Mouse (Mus musculus): ENCODE measurements around the gene Higd1b. TPM values are rescaled to one million over a fixed set of nuclear protein-coding genes. Genes with fewer than 3 reads are reported as not detected.

Higd1b gene
- polyA plus RNA-seq, 1 experiment, result not detected

- Histone ChIP-seq H3K27me3 (ENCODE audit: control insufficient read depth, insufficient read depth, insufficient read length) (no peaks in the 10 kb centered on the region), H3ac (ENCODE audit: control insufficient read depth, insufficient read length, low read depth) (no peak overlapping the region), H3K4me3 (ENCODE audit: insufficient read depth, poor library complexity, severe bottlenecking) (no peak overlapping the region), H3K36me3 (ENCODE audit: control insufficient read depth, insufficient read depth) (peaks cover 72% of the 10 kb centered on the region), H3K79me3 (ENCODE audit: low read depth) (peaks cover 1% of the 10 kb centered on the region), H3K79me2 (ENCODE audit: control insufficient read depth, insufficient read depth) (no peaks in the 10 kb centered on the region)
- no peak for TF ChIP-seq MYOD1 (IDR thresholded peaks at IDR 0.05; ENCODE audit: control insufficient read depth, insufficient read length, low read depth)
- TF ChIP-seq MYOG (IDR thresholded peaks at IDR 0.05; ENCODE audit: control insufficient read depth, extremely low read depth, insufficient read length), result no peak
- no peak for TF ChIP-seq CTCF (IDR thresholded peaks at IDR 0.05; ENCODE audit: control insufficient read depth, insufficient read depth, insufficient read length)
- no peak for TF ChIP-seq CEBPB (IDR thresholded peaks at IDR 0.05; ENCODE audit: low read depth)
- no peak for TF ChIP-seq MAX (IDR thresholded peaks at IDR 0.05)
- no peak for TF ChIP-seq USF1 (IDR thresholded peaks at IDR 0.05; ENCODE audit: low read depth)
Observed at GRCm38 (mm10) chr11:102838616-102839150, 3.0 kb downstream of the Higd1b start.

- TF ChIP-seq MAX (IDR thresholded peaks at IDR 0.05) (no peak), CTCF (IDR thresholded peaks at IDR 0.05; ENCODE audit: control insufficient read depth, insufficient read depth, insufficient read length) (no peak), MYOG (IDR thresholded peaks at IDR 0.05; ENCODE audit: control insufficient read depth, extremely low read depth, insufficient read length) (no peak), MYOD1 (IDR thresholded peaks at IDR 0.05; ENCODE audit: control insufficient read depth, insufficient read length, low read depth) (no peak)
- Histone ChIP-seq H3K27me3 (ENCODE audit: control insufficient read depth, insufficient read depth, insufficient read length) (no peaks in the 10 kb centered on the region), H3K36me3 (ENCODE audit: control insufficient read depth, insufficient read depth) (peaks cover 94% of the 10 kb centered on the region), H3K79me2 (ENCODE audit: control insufficient read depth, insufficient read depth) (no peaks in the 10 kb centered on the region), H3ac (ENCODE audit: control insufficient read depth, insufficient read length, low read depth) (no peak overlapping the region), H3K79me3 (ENCODE audit: low read depth) (peaks cover 1% of the 10 kb centered on the region), H3K4me3 (ENCODE audit: insufficient read depth, poor library complexity, severe bottlenecking) (no peak overlapping the region)
Observed at GRCm38 (mm10) chr11:102845926-102846325, 10.3 kb downstream of the Higd1b start.

GRCm38 (mm10) chr11:102851883-102852282, 16.2 kb downstream of the Higd1b start:
- Histone ChIP-seq H3K27me3 (ENCODE audit: control insufficient read depth, insufficient read depth, insufficient read length) (no peaks in the 10 kb centered on the region), H3K79me2 (ENCODE audit: control insufficient read depth, insufficient read depth) (no peaks in the 10 kb centered on the region), H3ac (ENCODE audit: control insufficient read depth, insufficient read length, low read depth) (no peak overlapping the region), H3K79me3 (ENCODE audit: low read depth) (no peaks in the 10 kb centered on the region), H3K4me3 (ENCODE audit: insufficient read depth, poor library complexity, severe bottlenecking) (no peak overlapping the region), H3K36me3 (ENCODE audit: control insufficient read depth, insufficient read depth) (peaks cover 92% of the 10 kb centered on the region)
- TF ChIP-seq CTCF (IDR thresholded peaks at IDR 0.05; ENCODE audit: control insufficient read depth, insufficient read depth, insufficient read length), result peak; percentile 58
- TF ChIP-seq FOSL1 (IDR thresholded peaks at IDR 0.05; ENCODE audit: insufficient read depth, low read length, poor library complexity, severe bottlenecking), result no peak

GRCm38 (mm10) chr11:102853760-102854159, 18.1 kb downstream of the Higd1b start:
- Histone ChIP-seq H3K36me3 (ENCODE audit: control insufficient read depth, insufficient read depth) (peaks cover 87% of the 10 kb centered on the region), H3K79me3 (ENCODE audit: low read depth) (no peaks in the 10 kb centered on the region), H3K27me3 (ENCODE audit: control insufficient read depth, insufficient read depth, insufficient read length) (no peaks in the 10 kb centered on the region), H3ac (ENCODE audit: control insufficient read depth, insufficient read length, low read depth) (no peak overlapping the region), H3K4me3 (ENCODE audit: insufficient read depth, poor library complexity, severe bottlenecking) (no peak overlapping the region), H3K79me2 (ENCODE audit: control insufficient read depth, insufficient read depth) (no peaks in the 10 kb centered on the region)
- TF ChIP-seq FOSL1 (IDR thresholded peaks at IDR 0.05; ENCODE audit: insufficient read depth, low read length, poor library complexity, severe bottlenecking) (no peak), CEBPB (IDR thresholded peaks at IDR 0.05; ENCODE audit: low read depth) (no peak), MAX (IDR thresholded peaks at IDR 0.05) (no peak), CTCF (IDR thresholded peaks at IDR 0.05; ENCODE audit: control insufficient read depth, insufficient read depth, insufficient read length) (no peak), MYOD1 (IDR thresholded peaks at IDR 0.05; ENCODE audit: control insufficient read depth, insufficient read length, low read depth) (no peak)

- no peak for TF ChIP-seq CTCF (IDR thresholded peaks at IDR 0.05; ENCODE audit: control insufficient read depth, insufficient read depth, insufficient read length)
- TF ChIP-seq MAX (IDR thresholded peaks at IDR 0.05), result no peak
- TF ChIP-seq USF1 (IDR thresholded peaks at IDR 0.05; ENCODE audit: low read depth), result no peak
- no peak for TF ChIP-seq MYOG (IDR thresholded peaks at IDR 0.05; ENCODE audit: control insufficient read depth, extremely low read depth, insufficient read length)
- TF ChIP-seq FOSL1 (IDR thresholded peaks at IDR 0.05; ENCODE audit: insufficient read depth, low read length, poor library complexity, severe bottlenecking), result no peak
- TF ChIP-seq MYOD1 (IDR thresholded peaks at IDR 0.05; ENCODE audit: control insufficient read depth, insufficient read length, low read depth), result no peak
- TF ChIP-seq CEBPB (IDR thresholded peaks at IDR 0.05; ENCODE audit: low read depth), result no peak
- peaks cover 89% of the 10 kb centered on the region for H3K36me3 ChIP-seq (ENCODE audit: control insufficient read depth, insufficient read depth)
- no peak overlapping the region for H3ac ChIP-seq (ENCODE audit: control insufficient read depth, insufficient read length, low read depth)
- no peaks in the 10 kb centered on the region for H3K27me3 ChIP-seq (ENCODE audit: control insufficient read depth, insufficient read depth, insufficient read length)
- H3K79me3 ChIP-seq (ENCODE audit: low read depth), result no peaks in the 10 kb centered on the region
- no peak overlapping the region for H3K4me3 ChIP-seq (ENCODE audit: insufficient read depth, poor library complexity, severe bottlenecking)
- no peaks in the 10 kb centered on the region for H3K79me2 ChIP-seq (ENCODE audit: control insufficient read depth, insufficient read depth)
Observed at GRCm38 (mm10) chr11:102855941-102856340, 20.3 kb downstream of the Higd1b start.

GRCm38 (mm10) chr11:102858951-102859350, 23.3 kb downstream of the Higd1b start:
- Histone ChIP-seq H3K27me3 (ENCODE audit: control insufficient read depth, insufficient read depth, insufficient read length) (no peaks in the 10 kb centered on the region), H3K79me3 (ENCODE audit: low read depth) (no peaks in the 10 kb centered on the region), H3K79me2 (ENCODE audit: control insufficient read depth, insufficient read depth) (no peaks in the 10 kb centered on the region), H3K36me3 (ENCODE audit: control insufficient read depth, insufficient read depth) (peaks cover 89% of the 10 kb centered on the region), H3K4me3 (ENCODE audit: insufficient read depth, poor library complexity, severe bottlenecking) (no peak overlapping the region), H3ac (ENCODE audit: control insufficient read depth, insufficient read length, low read depth) (no peak overlapping the region)
- TF ChIP-seq FOSL1 (IDR thresholded peaks at IDR 0.05; ENCODE audit: insufficient read depth, low read length, poor library complexity, severe bottlenecking), result no peak
- TF ChIP-seq MAX (IDR thresholded peaks at IDR 0.05), result no peak

All from C2C12 (cell line).